Mouse (Mus musculus) retina, embryonic 14.5 days (tissue): ENCODE measurements around the gene Mon1a.

Experiments used
- DNase-seq: peaks from one replicate; pipeline ENCODE4 v3.0.0-alpha.2; 2015; ENCODE audit warnings: low spot score

Gene Mon1a

DNA sequence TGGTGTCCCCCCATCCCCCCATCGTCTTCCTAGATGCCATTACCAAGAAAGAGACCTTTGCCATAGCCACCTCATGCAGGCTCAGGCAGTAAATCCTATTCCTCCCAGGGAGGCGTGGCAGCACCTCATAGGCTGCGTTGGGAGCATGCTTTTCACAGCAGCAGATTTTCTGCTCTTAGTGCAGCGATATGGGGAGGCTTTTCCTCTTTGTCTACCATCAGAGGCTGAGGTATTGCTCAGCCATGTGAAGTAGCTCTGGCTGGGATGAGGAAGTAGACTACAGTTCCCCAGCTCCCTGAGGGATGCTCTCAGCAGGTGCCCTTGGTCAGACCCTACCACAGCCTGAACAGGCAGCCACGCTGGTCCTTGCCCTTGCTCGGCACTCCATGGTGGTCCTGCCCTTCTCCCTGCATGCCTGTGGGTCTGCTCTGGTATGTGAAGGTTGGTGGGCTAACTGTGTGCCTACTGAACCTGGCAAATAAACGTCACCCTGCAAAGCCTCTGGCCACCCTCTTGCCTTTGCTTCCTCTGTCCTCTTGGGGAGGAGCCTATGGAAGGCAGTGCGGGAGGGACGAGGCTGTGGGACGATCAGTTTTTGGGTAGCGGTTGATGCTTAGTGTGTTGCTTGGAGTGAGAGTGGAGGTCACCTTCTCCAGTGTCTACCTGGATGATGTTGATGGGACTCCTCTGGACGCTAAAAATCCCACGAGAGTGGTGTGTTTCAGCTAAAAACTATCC lies 61.4 kb downstream of the Mon1a start:
- no peak for DNase-seq

DNA sequence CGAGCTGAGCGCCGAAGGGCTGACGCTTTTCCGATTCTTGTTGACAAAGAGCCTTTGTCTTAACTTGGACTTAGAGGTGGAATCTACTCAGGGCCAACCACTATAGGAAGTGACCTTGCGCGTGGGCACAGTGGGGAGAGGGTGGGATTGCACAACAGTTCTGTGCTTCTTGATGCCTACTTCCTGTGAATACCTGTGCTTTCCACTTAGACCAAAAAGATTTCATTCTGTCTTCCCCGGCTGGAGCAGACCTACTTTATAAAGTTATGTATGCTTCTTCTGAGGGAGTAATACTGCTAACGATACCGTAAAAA lies 61.9 kb downstream of the Mon1a start, which contains the start of gene Traip:
TSS of gene Traip (plus strand) at position 215 of the 314 bp plus-strand sequence.
- DNase-seq: no peak

DNA sequence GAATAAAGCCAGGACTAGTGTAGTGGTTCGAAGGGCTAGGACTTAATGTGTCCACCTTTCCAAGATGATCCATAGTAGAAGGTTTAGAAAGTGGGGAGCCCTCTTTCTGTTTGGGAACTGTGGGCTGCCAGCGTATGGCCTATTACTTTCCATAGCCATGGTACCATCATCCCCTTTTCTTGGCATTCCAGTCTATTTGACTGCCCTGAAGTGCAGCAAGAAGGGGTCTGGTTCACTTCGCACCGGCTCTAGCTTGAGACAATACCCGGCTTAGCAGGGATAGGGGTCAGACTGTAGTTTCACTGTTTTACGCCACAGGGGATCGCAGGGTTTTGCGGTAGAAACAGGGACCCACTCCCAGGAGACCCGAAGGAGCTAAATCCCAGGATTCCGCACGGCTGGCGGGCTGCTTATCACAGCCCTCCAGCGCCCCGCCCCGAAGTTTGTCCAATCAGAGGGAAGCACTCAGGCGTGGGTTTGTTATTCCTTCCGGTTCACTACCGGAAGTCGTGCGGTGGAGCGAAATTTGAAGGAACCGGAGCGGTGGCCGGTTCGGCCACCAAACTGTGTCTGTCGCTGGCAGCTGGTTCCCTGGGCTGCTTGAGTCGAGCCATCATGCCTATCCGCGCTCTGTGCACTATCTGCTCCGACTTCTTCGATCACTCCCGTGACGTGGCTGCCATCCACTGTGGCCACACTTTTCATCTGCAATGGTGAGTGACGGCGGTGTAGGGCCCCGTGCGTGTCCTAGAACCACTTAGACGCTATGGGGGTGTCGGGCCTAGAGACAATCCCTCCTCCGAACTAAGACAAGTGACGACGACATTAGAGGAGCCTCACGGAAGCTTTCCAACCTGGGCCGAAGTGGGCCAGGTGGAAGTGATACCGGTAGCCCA lies 62.8 kb downstream of the Mon1a start:
- peak; percentile 98 for DNase-seq
